Mouse (Mus musculus) stomach, postnatal 0 days (tissue): ENCODE data around the gene Pear1. TPM values are rescaled to one million over a fixed set of nuclear protein-coding genes. Genes with fewer than 3 reads are reported as not detected.

Experiments used
- ATAC-seq: fragments of 200-750 bp; cut with Nextera tagmentation; 2 replicates; pipeline ENCODE4 v1.8.0; 2017; ENCODE audit not compliant: low FRiP score, low TSS enrichment
- DNase-seq: peaks from one replicate; pipeline ENCODE4 v3.0.0-alpha.2; 2016; ENCODE audit warnings: low spot score
- H3K27ac ChIP-seq: fragments of 300-500 bp; sonication (generic); replicated peaks from 2 replicates; pipeline ENCODE4 v1.5.1; 2014; ENCODE audit warnings: mild to moderate bottlenecking, control low read depth
- H3K27me3 ChIP-seq: fragments of 300-500 bp; sonication (generic); 2 replicates; pipeline ENCODE4 v1.6.1; 2014; ENCODE audit warnings: low read length; ENCODE audit not compliant: control insufficient read depth, insufficient read depth
- H3K36me3 ChIP-seq: fragments of 300-500 bp; sonication (generic); 2 replicates; pipeline ENCODE4 v1.6.1; 2014; ENCODE audit warnings: low read length, mixed read lengths; ENCODE audit not compliant: control insufficient read depth, insufficient read depth
- H3K4me1 ChIP-seq: fragments of 300-500 bp; sonication (generic); replicated peaks from 2 replicates; pipeline ENCODE4 v1.6.1; 2014; ENCODE audit warnings: antibody characterized with exemption; ENCODE audit not compliant: control insufficient read depth, insufficient read depth
- H3K4me2 ChIP-seq: fragments of 300-500 bp; sonication (generic); replicated peaks from 2 replicates; pipeline ENCODE4 v1.6.1; 2014; ENCODE audit warnings: low read depth, mild to moderate bottlenecking, control low read depth, moderate library complexity
- H3K4me3 ChIP-seq: fragments of 300-500 bp; sonication (generic); 2 replicates; pipeline ENCODE4 v1.5.1; 2014; ENCODE audit warnings: low read depth, low read length, control low read depth
- H3K9ac ChIP-seq: fragments of 300-500 bp; sonication (generic); 2 replicates; pipeline ENCODE4 v1.6.1; 2014; ENCODE audit warnings: mild to moderate bottlenecking, low read length, control low read depth, mixed read lengths
- H3K9me3 ChIP-seq: fragments of 300-500 bp; sonication (generic); 2 replicates; pipeline ENCODE4 v1.6.1; 2016; ENCODE audit warnings: low read length; ENCODE audit not compliant: control insufficient read depth
- CTCF ChIP-seq: IDR thresholded peaks from 2 replicates; pipeline ENCODE4 v1.5.1; 2016; ENCODE audit warnings: antibody characterized with exemption, low read depth, mild to moderate bottlenecking, moderate library complexity
- EP300 ChIP-seq: optimal IDR thresholded peaks from 2 replicates; pipeline ENCODE3; 2016; ENCODE audit warnings: antibody characterized with exemption
- WGBS: fragments of 180-500 bp; shearing (Covaris S2); extraction: QIAGEN DNeasy Blood & Tissue Kit; methylation state at CpG from one replicate; pipeline ENCODE4 v1.1.7; 2014; 5-methylcytosine and 5-hydroxymethylcytosine counted together
- polyA plus RNA-seq: library from polyadenylated mRNA; unstranded; fragments of >200 nt; fragmentation: Nextera tagmentation; extraction: Ambion mirVana; gene quantifications from 2 replicates; pipeline ENCODE4 v1.2.1, GENCODE M21; 2015

Gene Pear1
- polyA plus RNA-seq, 1 experiment from 2014 or later: 6.1 TPM

- no peaks in the 10 kb centered on the region for H3K36me3 ChIP-seq
- WGBS: 22% methylated on average over 18 of the region's 18 CpGs
- TF ChIP-seq CTCF (no peak), EP300 (no peak)
Observed at GRCm38 (mm10) chr3:87745036-87745659, 79.0 kb downstream of the Pear1 start.

GRCm38 (mm10) chr3:87743927-87744326, 80.2 kb downstream of the Pear1 start:
- H3K4me1 ChIP-seq: peaks cover 5% of the 10 kb centered on the region; the same call in 1 of the 2 replicates
- TF ChIP-seq EP300: no peak
- no peak for TF ChIP-seq CTCF

More at GRCm38 (mm10) chr3:87745036-87745659, 79.0 kb downstream of the Pear1 start:
- peak overlapping the region; percentile 28; the same call in 1 of the 2 replicates for H3K9ac ChIP-seq
- H3K4me3 ChIP-seq: 0 out of 2 replicates have a peak overlapping the region, but pooled peaks have one; percentile 6
- H3K27ac ChIP-seq: peak overlapping the region; percentile 65
- peaks cover 5% of the 10 kb centered on the region; the same call in 1 of the 2 replicates for H3K4me1 ChIP-seq
- DNase-seq: no peak
- ATAC-seq: peak; percentile 49; the same call in 1 of the 2 replicates
- H3K27me3 ChIP-seq: no peaks in the 10 kb centered on the region
- H3K4me2 ChIP-seq: peak overlapping the region; percentile 37
- no peaks in the 10 kb centered on the region for H3K9me3 ChIP-seq

DNA sequence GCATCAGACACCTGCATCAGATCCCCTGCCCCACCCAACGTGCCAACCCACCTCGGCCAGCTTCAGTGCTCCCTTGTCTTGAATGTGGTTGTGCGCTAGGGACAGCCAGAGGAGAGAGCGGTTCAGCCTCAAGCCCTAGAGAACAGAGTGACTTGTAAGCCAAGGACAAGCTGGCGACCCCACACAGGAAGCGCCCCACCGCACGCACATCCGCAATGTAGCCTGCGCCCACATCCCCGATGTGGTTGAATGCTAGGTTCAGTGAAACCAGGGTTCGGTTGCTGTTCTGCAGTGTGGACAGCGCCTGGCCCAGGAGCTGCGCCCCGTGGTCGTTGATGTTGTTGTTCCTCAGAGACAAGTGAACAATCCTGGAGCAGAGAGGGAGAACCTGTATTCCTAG, 81.4 kb downstream of the Pear1 start:
- Histone ChIP-seq H3K4me3 (no peak overlapping the region), H3K27ac (no peak overlapping the region), H3K4me2 (no peak overlapping the region), H3K9me3 (no peaks in the 10 kb centered on the region), H3K4me1 (peaks cover 3% of the 10 kb centered on the region; the same call in 1 of the 2 replicates), H3K9ac (no peak overlapping the region), H3K27me3 (no peaks in the 10 kb centered on the region), H3K36me3 (peaks cover 9% of the 10 kb centered on the region)
- ATAC-seq (no peak), DNase-seq (no peak)
- no peak for TF ChIP-seq CTCF
- no peak for TF ChIP-seq EP300
- 85% methylated on average over 16 of the region's 16 CpGs for WGBS

More at GRCm38 (mm10) chr3:87743927-87744326, 80.2 kb downstream of the Pear1 start:
- no peak overlapping the region for H3K9ac ChIP-seq
- no peaks in the 10 kb centered on the region for H3K27me3 ChIP-seq
- H3K9me3 ChIP-seq: no peaks in the 10 kb centered on the region
- no peak overlapping the region for H3K4me2 ChIP-seq
- no peak overlapping the region for H3K4me3 ChIP-seq
- no peak for ATAC-seq
- 79% methylated on average over 4 of the region's 4 CpGs for WGBS
- no peak overlapping the region for H3K27ac ChIP-seq
- DNase-seq: no peak
- 0 out of 2 replicates have a peak, but pooled peaks cover under 1% of the 10 kb centered on the region for H3K36me3 ChIP-seq

DNA sequence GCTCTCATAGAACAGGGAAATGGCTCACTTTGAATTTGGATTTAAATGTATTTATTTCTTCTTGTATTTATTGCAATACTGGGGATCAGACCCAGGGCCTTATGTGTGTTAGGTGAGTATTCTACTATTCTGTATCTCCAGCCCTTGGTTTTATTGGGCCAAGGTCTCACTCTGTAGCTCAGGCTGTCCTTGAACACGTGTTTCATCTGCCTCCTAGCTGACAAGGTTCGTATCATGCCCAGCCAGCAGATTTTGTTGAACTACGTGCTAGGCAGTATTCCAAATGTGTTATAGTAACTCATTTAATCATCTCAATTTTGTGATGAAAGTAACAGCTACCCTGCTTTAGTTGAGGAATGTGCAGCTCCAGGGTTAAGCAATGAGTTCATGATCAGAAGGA, 82.1 kb downstream of the Pear1 start:
- DNase-seq (no peak), ATAC-seq (no peak)
- no peaks in the 10 kb centered on the region for H3K9me3 ChIP-seq
- peaks cover 15% of the 10 kb centered on the region for H3K36me3 ChIP-seq
- H3K27ac ChIP-seq: no peak overlapping the region
- TF ChIP-seq EP300 (no peak), CTCF (no peak)
- no peak overlapping the region for H3K4me3 ChIP-seq
- no peak overlapping the region for H3K9ac ChIP-seq
- WGBS: 59% methylated on average over 3 of the region's 3 CpGs
- no peak overlapping the region for H3K4me2 ChIP-seq
- peaks cover 3% of the 10 kb centered on the region; the same call in 1 of the 2 replicates for H3K4me1 ChIP-seq
- no peaks in the 10 kb centered on the region for H3K27me3 ChIP-seq

GRCm38 (mm10) chr3:87738906-87739305, 85.2 kb downstream of the Pear1 start:
- DNase-seq (no peak), ATAC-seq (no peak)
- peaks cover 27% of the 10 kb centered on the region for H3K36me3 ChIP-seq
- no peaks in the 10 kb centered on the region for H3K27me3 ChIP-seq
- H3K9ac ChIP-seq: no peak overlapping the region
- no peaks in the 10 kb centered on the region for H3K4me1 ChIP-seq
- no peak overlapping the region for H3K27ac ChIP-seq
- no peak overlapping the region for H3K4me3 ChIP-seq
- WGBS: 81% methylated on average over 5 of the region's 5 CpGs
- H3K4me2 ChIP-seq: no peak overlapping the region
- TF ChIP-seq EP300 (no peak), CTCF (no peak)
- no peaks in the 10 kb centered on the region for H3K9me3 ChIP-seq

DNA sequence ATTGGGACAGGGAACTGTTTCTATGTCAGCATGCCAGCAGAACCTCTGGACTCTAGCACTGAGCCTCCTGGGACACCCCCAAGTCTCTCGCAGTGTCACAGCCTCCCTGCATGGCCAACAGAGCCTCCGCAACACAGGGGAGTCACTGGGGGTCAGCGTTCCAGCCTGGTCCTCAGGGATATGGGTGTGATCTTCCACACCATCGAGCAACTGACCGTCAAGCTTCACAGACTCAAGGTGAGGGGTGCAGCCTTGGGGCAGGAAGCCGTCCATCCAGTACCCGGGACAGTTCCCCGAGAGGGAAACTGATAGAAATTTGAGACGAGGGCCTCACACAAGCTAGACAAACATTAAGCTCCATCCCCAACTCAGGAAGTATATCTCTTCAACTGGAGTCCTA, 88.8 kb downstream of the Pear1 start:
- 58% methylated on average over 9 of the region's 9 CpGs for WGBS
- TF ChIP-seq CTCF (no peak), EP300 (no peak)
- no peak for ATAC-seq
- Histone ChIP-seq H3K27me3 (no peaks in the 10 kb centered on the region), H3K27ac (no peak overlapping the region), H3K9me3 (no peaks in the 10 kb centered on the region), H3K4me3 (no peak overlapping the region), H3K36me3 (peaks cover 41% of the 10 kb centered on the region), H3K4me1 (no peaks in the 10 kb centered on the region), H3K4me2 (no peak overlapping the region), H3K9ac (no peak overlapping the region)
- DNase-seq: no peak
